Mouse (Mus musculus) cerebellum, adult 2 months (tissue): Measurements from ENCODE around the gene Prdm10.

ENCODE experiments used
- CTCF ChIP-seq: fragments of 200-500 bp; IDR thresholded peaks from 2 replicates; pipeline ENCODE4 v1.5.1; 2011; ENCODE audit warnings: low read depth, mild to moderate bottlenecking, control low read depth, low read length, moderate library complexity, borderline replicate concordance; ENCODE audit not compliant: insufficient read depth
- POLR2A ChIP-seq: fragments of 200-500 bp; IDR thresholded peaks from 2 replicates; pipeline ENCODE4 v1.6.1; 2011; ENCODE audit warnings: low read length, control low read depth, borderline replicate concordance; ENCODE audit not compliant: insufficient read depth

DNA sequence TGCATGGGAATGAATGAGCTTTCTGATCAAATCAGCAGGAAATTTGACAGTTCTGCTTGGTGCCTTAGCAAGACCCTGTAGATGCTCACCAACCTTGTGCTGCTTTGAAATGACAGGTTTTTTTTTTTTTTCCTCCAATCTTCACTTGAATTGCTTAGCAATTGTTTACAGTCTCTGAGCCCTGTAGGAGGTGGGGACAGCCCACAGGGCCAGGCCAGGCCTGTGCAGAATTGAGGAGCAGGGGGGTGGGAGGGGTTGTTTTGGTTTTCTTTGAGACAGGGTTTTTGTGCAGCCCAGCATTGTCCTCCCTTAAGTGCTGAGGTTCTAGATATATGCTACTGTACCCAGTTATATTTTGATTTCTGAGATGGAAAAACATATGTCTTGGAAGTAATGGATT lies 52.5 kb downstream of the Prdm10 start:
- TF ChIP-seq CTCF (no peak), POLR2A (no peak)
